Mouse (Mus musculus) CH12.LX (cell line): Measurements from ENCODE around the gene Cand1.

Source experiments
- EP300 ChIP-seq: IDR thresholded peaks from 2 replicates; pipeline ENCODE4 v1.6.1; 2011; ENCODE audit warnings: low read length, improper control_type of control experiment
- IRF4 ChIP-seq: IDR thresholded peaks from 2 replicates; pipeline ENCODE4 v1.6.1; 2014; ENCODE audit warnings: low read depth, mild to moderate bottlenecking, inconsistent platforms, low read length, improper control_type of control experiment
- MAZ ChIP-seq: IDR thresholded peaks from 2 replicates; pipeline ENCODE4 v1.6.1; 2012; ENCODE audit warnings: low read depth, mild to moderate bottlenecking, inconsistent platforms, low read length, improper control_type of control experiment, moderate library complexity
- NELFE ChIP-seq: IDR thresholded peaks from 2 replicates; pipeline ENCODE4 v1.6.1; 2011; ENCODE audit warnings: low read depth, low read length, improper control_type of control experiment
- NRF1 ChIP-seq: IDR thresholded peaks from 2 replicates; pipeline ENCODE4 v1.6.1; 2014; ENCODE audit warnings: low read depth, mild to moderate bottlenecking, inconsistent platforms, low read length, improper control_type of control experiment, moderate library complexity
- RAD21 ChIP-seq: IDR thresholded peaks from 2 replicates; pipeline ENCODE4 v1.6.1; 2011; ENCODE audit warnings: low read depth, mild to moderate bottlenecking, low read length, improper control_type of control experiment, moderate library complexity

DNA sequence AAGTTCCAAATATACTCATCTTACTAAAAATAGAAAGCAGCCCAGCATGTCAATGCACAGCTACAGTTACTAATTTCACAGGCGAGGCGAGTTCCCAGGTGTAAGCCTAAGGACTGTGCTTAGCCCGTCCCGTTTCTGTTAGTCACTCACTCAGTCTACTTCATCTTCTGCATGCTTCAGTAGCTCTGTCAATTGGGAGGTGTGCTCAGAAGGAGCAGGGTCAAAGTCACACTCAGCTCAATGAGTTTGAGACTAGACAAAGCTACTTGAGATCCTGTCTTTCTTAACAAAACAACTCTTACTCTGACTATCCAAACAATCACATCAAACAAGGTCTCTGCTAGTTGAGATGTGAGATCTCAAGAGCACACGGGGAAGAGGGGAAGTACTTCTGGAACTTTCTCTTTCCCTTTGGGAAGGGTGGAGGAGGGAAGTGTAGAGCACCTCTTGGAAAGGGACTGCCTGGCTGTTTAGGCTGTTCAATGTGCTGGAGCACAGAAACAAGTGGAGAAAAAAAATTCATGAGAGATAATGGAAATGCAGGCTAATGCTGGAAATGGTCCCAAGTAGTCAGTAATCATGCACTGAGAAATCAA is 9.7 kb downstream of the Cand1 start:
- TF ChIP-seq EP300 (no peak), RAD21 (no peak), NRF1 (no peak), IRF4 (no peak), MAZ (no peak), NELFE (no peak)
